26 mouse cellular contexts compared by ENCODE assay signal in the genomic region with DNA sequence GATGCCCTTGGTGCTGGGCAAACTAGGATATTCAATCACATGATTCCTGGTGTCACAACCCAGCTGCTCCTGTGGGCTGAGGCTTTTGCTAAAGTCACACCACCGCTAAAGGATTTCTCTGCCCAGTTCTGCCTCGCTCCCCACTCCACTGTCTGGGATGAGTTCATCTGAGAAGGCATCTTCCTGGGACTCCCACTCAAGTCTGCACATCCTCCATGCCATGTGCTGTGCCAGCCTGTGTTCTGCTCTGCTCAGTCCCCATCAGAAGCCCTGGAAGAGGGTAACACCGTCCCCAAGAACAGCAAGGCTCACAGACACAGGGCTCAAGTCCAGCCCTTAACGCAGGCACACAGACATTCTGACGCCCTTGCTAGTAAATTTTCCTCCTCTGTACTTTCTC.
A peak's percentile ranks its signal among the peaks of the same experiment; 100 is the strongest.
DNase-seq lines count a peak whose midpoint lies in the region; ATAC-seq lines count a peak whose summit lies in the region.
"Had no signal": no experiment of that assay in that cellular context is flagged by ENCODE, and none has a peak within 500 bp of the region (broad histone marks: within the 10 kb centered on the region; RNA-seq: fewer than 3 reads in every experiment).

No protein-coding gene starts in this region.

- peak; percentile 89 for ATAC-seq in frontal cortex, adult (ENCODE audit: low TSS enrichment)
- no peak for ATAC-seq in intestine, embryonic 14.5 days (replicated peaks; ENCODE audit: low FRiP score, low TSS enrichment, low read depth)
- ATAC-seq in intestine, embryonic 16.5 days = no peak
- ATAC-seq: CD4-positive, CD25-positive, alpha-beta regulatory T cell, adult 4 months; forebrain, embryonic 14.5 days had no signal

- H3K27me3 ChIP-seq in intestine, embryonic 14.5 days (replicated peaks; ENCODE audit: control insufficient read depth, insufficient read depth, low read length) = no peaks in the 10 kb centered on the region
- H3K27me3 ChIP-seq in intestine, embryonic 16.5 days (replicated peaks; ENCODE audit: control insufficient read depth, insufficient read depth, low read length) = no peaks in the 10 kb centered on the region
- H3K27me3 ChIP-seq: embryonic facial prominence, embryonic 15.5 days had no signal

- H3K9me3 ChIP-seq in intestine, embryonic 14.5 days (ENCODE audit: control insufficient read depth, low read length) = no peaks in the 10 kb centered on the region
- no peaks in the 10 kb centered on the region for H3K9me3 ChIP-seq in intestine, embryonic 16.5 days (ENCODE audit: control insufficient read depth, low read length)
- H3K9me3 ChIP-seq: embryonic facial prominence, embryonic 15.5 days; heart, embryonic 15.5 days had no signal

- DNase-seq in frontal cortex, postnatal 10 days (ENCODE audit: low spot score in 2 of 2) = no peak
- peak; percentile 32 for DNase-seq in intestine, embryonic 14.5 days (ENCODE audit: low spot score)
- DNase-seq in right cerebral cortex, adult 18-20 months = peak; percentile 11
- DNase-seq in right cerebral cortex, postnatal 25 days = no peak
- peak; percentile 65 for DNase-seq in brain, adult 2 months (ENCODE audit: low read depth, low spot score)
- DNase-seq: adrenal gland, adult 8-10 months; adrenal gland, postnatal 36 days; B cell, adult 2 months; cerebellum, adult 11 months; cerebellum, adult 8-10 months; embryo, embryonic 11 days; gastrocnemius, adult 2 months; gastrocnemius, postnatal 25 days; heart, postnatal 14 days had no signal

- H3K9ac ChIP-seq in intestine, embryonic 14.5 days (ENCODE audit: low read length) = no peak overlapping the region
- H3K9ac ChIP-seq in intestine, embryonic 16.5 days (ENCODE audit: low read depth, low read length) = no peak overlapping the region
- H3K9ac ChIP-seq: embryonic facial prominence, embryonic 15.5 days; heart, embryonic 15.5 days; hindbrain, embryonic 14.5 days had no signal

- 83% methylated on average over 5 of the region's 5 CpGs for WGBS in intestine, embryonic 14.5 days
- WGBS in intestine, embryonic 16.5 days = 72% methylated on average over 5 of the region's 5 CpGs

- no peak overlapping the region for H3K4me3 ChIP-seq in intestine, embryonic 14.5 days (ENCODE audit: low read depth, low read length)
- no peak overlapping the region for H3K4me3 ChIP-seq in intestine, embryonic 16.5 days (ENCODE audit: low read length)
- H3K4me3 ChIP-seq: embryonic facial prominence, embryonic 15.5 days; erythroblast, embryonic 14.5 days; forebrain, embryonic 10.5 days; gastrocnemius, adult 2 months; heart, embryonic 15.5 days; hindbrain, embryonic 10.5 days had no signal

- no peaks in the 10 kb centered on the region for H3K4me1 ChIP-seq in intestine, embryonic 14.5 days (replicated peaks; ENCODE audit: control insufficient read depth, insufficient read depth, low read length)
- H3K4me1 ChIP-seq in intestine, embryonic 16.5 days (ENCODE audit: control insufficient read depth, insufficient read depth, low read length) = no peaks in the 10 kb centered on the region
- H3K4me1 ChIP-seq: embryonic facial prominence, embryonic 15.5 days; forebrain, embryonic 10.5 days; heart, embryonic 15.5 days; hindbrain, embryonic 10.5 days had no signal

- no peak overlapping the region for H3K27ac ChIP-seq in intestine, embryonic 14.5 days (ENCODE audit: low read depth)
- no peak overlapping the region for H3K27ac ChIP-seq in intestine, embryonic 16.5 days (ENCODE audit: low read length)
- H3K27ac ChIP-seq: embryonic facial prominence, embryonic 15.5 days; forebrain, embryonic 10.5 days; gastrocnemius, adult 2 months; heart, embryonic 15.5 days; hindbrain, embryonic 10.5 days; hindbrain, embryonic 14.5 days had no signal

- no peaks in the 10 kb centered on the region for H3K36me3 ChIP-seq in intestine, embryonic 14.5 days (ENCODE audit: control insufficient read depth, insufficient read depth, low read length)
- no peaks in the 10 kb centered on the region for H3K36me3 ChIP-seq in intestine, embryonic 16.5 days (ENCODE audit: control insufficient read depth, insufficient read depth, low read length)
- H3K36me3 ChIP-seq: embryonic facial prominence, embryonic 15.5 days; forebrain, embryonic 10.5 days; G1E; heart, embryonic 15.5 days; hindbrain, embryonic 10.5 days had no signal

- H3K4me2 ChIP-seq in intestine, embryonic 14.5 days (ENCODE audit: low read length) = no peak overlapping the region
- H3K4me2 ChIP-seq in intestine, embryonic 16.5 days (ENCODE audit: low read depth, low read length) = no peak overlapping the region
- H3K4me2 ChIP-seq: embryonic facial prominence, embryonic 15.5 days; heart, embryonic 11.5 days; heart, embryonic 15.5 days; hindbrain, embryonic 14.5 days had no signal

Comparison
In these comparisons a context has a peak if more than half of its experiments do, and no peak if none do; other contexts are left out.
1. DNase-seq: peak in intestine, embryonic 14.5 days (single experiment), right cerebral cortex, adult 18-20 months (single experiment) and brain, adult 2 months (single experiment); none in frontal cortex, postnatal 10 days (0 of 2) and right cerebral cortex, postnatal 25 days (single experiment).